Mouse (Mus musculus): ENCODE data around the gene Acot7. TPM values are rescaled to one million over a fixed set of nuclear protein-coding genes. Genes with fewer than 3 reads are reported as not detected.

The Acot7 gene
- 10 to 100 TPM; 48.3 to 53.2 TPM for total RNA-seq (2021)

GRCm38 (mm10) chr4:152177537-152178343 is at the start of gene Acot7:
Gene Acot7 (plus strand): TSS chr4:152178134.
- intact Hi-C loops (cut with DNase I): no loop called here
- DNase-seq: peak; percentile 91 to 93

GRCm38 (mm10) chr4:152128784-152129183 is 49.1 kb upstream of the Acot7 start:
- intact Hi-C loops (cut with DNase I): no loop called here
- DNase-seq: no peak

GRCm38 (mm10) chr4:152129395-152129930 is 48.5 kb upstream of the Acot7 start:
- no peak for DNase-seq
- intact Hi-C loops (cut with DNase I): no loop called here

- peak; percentile 68 to 74 for DNase-seq
- intact Hi-C loops (cut with DNase I): no loop called here
Measured at GRCm38 (mm10) chr4:152130771-152131653, 46.9 kb upstream of the Acot7 start.

- no peak for DNase-seq
- intact Hi-C loops (cut with DNase I): no loop called here
Measured at GRCm38 (mm10) chr4:152131809-152132771, 45.8 kb upstream of the Acot7 start.

GRCm38 (mm10) chr4:152132772-152133169 is 45.2 kb upstream of the Acot7 start:
- intact Hi-C loops (cut with DNase I): no loop called here
- no peak for DNase-seq

GRCm38 (mm10) chr4:152133213-152133612 is 44.7 kb upstream of the Acot7 start:
- no peak for DNase-seq
- intact Hi-C loops (cut with DNase I): no loop called here

- intact Hi-C loops (cut with DNase I): no loop called here
- DNase-seq: peak; percentile 50 to 70
Measured at GRCm38 (mm10) chr4:152134507-152134906, 43.4 kb upstream of the Acot7 start.

- intact Hi-C loops (cut with DNase I): no loop called here
- no peak for DNase-seq
Measured at GRCm38 (mm10) chr4:152135363-152135762, 42.6 kb upstream of the Acot7 start.

- peak in 1 of 2 experiments; percentile 58 for DNase-seq
- intact Hi-C loops (cut with DNase I): no loop called here
Measured at GRCm38 (mm10) chr4:152136112-152136875, 41.6 kb upstream of the Acot7 start.

GRCm38 (mm10) chr4:152136876-152137250 is 41.1 kb upstream of the Acot7 start:
- no peak for DNase-seq
- intact Hi-C loops (cut with DNase I): no loop called here

GRCm38 (mm10) chr4:152138497-152139260 is 39.3 kb upstream of the Acot7 start:
- DNase-seq: peak; percentile 89 to 93

GRCm38 (mm10) chr4:152140441-152140840 is 37.5 kb upstream of the Acot7 start:
- intact Hi-C loops (cut with DNase I): no loop called here

More at GRCm38 (mm10) chr4:152138497-152139260, 39.3 kb upstream of the Acot7 start:
- intact Hi-C loops (cut with DNase I): no loop called here

GRCm38 (mm10) chr4:152141521-152142135 is 36.3 kb upstream of the Acot7 start:
- intact Hi-C loops (cut with DNase I): no loop called here
- no peak for DNase-seq

More at GRCm38 (mm10) chr4:152140441-152140840, 37.5 kb upstream of the Acot7 start:
- DNase-seq: peak; percentile 45 to 73

GRCm38 (mm10) chr4:152143632-152144031 is 34.3 kb upstream of the Acot7 start:
- intact Hi-C loops (cut with DNase I): no loop called here
- DNase-seq: no peak

- intact Hi-C loops (cut with DNase I): no loop called here
- no peak for DNase-seq
Measured at GRCm38 (mm10) chr4:152145473-152145872, 32.5 kb upstream of the Acot7 start.

- intact Hi-C loops (cut with DNase I): no loop called here
- no peak for DNase-seq
Measured at GRCm38 (mm10) chr4:152146033-152146827, 31.7 kb upstream of the Acot7 start.
